Mouse (Mus musculus): Measurements from ENCODE around the gene Gadd45gip1.

GRCm38 (mm10) chr8:84822723-84823122 lies 8.6 kb upstream of the Gadd45gip1 start, which contains the start of gene Dand5:
- TF ChIP-seq CTCF (IDR thresholded peaks at IDR 0.05; ENCODE audit: borderline replicate concordance, insufficient read depth, low read depth, low read length) (no peak), POLR2A (IDR thresholded peaks at IDR 0.05; ENCODE audit: borderline replicate concordance, insufficient read depth, low read length) (no peak)
